Mouse (Mus musculus): ENCODE data around the gene Erc1.
"Not testable (repeated sequence)": the region's sequence is repeated elsewhere in the genome, so short reads cannot be mapped to it uniquely, and the experiment has no call there.

Erc1 gene

DNA sequence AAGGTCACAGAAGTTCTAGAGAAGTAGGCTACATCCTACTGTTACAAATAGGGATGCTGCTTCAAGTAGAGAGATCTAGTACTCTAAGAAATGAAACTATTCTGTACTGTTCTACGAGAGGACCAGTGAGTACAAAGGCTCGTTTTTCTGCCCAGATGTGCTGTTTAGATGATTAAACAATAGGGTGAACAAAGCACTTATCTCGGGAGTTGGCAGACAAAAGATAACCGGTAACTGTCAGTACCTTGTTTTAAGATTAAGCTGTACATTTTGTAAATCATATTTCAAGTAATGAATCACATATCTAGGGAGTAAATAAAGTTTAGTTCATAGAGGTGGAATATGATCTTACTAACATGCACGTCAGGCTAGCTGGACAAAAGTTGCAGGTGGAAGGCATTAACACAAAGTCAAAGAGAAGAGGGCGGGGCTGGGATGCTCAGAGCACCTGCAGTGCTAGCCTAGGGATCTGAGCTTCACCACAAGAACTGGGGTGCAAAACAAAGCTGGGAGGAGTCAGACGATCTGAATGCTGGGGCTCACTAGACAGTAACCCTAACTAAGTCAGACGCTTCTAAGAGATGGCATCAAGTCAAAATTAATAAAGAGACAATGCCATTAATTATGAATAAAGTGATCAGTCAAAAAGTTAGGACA, 136.2 kb downstream of the Erc1 start:
- DNase-seq (ENCODE audit: low read depth, low spot score), result no peak

DNA sequence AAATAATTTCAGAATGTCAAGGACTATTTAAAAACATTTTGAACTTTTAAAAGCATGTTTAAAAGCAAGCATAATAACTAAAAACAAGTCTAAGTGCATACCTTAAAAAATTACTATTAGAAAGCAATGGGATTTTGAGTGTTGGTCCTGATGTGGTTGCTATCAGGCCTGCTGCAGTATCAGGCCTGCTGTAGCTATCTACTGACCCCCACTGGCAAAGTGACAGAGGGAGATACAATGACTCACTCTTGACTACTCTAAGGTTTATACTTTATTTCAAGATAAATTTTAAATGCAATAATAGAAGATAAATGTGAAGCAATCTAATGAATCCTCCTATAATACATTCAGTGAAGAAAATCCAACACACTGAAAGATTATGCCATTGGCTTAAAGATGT, 138.4 kb downstream of the Erc1 start:
- DNase-seq (ENCODE audit: low read depth, low spot score), result no peak

DNA sequence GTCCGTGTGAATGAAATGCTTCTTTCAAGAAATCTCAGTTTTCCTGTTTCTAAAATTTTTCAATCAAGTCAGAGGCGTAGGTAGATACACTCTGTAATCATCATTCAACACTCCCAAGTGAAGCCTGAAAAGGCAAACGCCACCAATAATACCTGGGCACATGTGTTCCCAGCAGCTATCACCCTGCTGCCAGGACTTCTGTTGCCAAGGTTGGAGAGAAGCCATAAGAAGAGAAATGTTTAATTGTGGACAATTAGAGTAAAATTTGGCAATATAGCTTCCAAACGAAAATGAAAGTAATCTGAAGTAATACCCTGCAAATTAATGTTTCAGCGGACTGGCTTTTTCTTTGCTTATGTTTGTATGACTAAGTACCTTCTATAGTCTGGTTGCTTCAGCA, 140.1 kb downstream of the Erc1 start:
- no peak for DNase-seq (ENCODE audit: low read depth, low spot score)

DNA sequence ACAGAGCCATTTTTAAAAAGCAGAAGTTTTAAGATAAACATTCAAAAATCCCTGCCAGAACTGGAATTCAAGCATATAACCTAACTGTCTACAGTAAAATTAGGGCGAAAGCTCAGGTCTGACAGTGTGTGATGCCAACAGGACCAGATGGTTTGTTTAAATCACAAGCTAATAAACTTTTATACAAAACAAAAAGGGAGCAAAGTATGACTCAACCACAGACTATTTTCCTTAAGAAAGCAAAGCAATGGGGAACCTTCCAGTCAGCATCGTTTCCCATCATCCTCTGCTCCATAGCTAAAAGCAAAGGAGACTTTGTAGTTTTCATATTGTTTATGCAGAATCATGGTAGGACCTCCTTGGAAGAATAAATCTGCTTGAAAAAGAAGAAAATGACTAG, 143.1 kb downstream of the Erc1 start:
- DNase-seq (ENCODE audit: low read depth, low spot score), result no peak

DNA sequence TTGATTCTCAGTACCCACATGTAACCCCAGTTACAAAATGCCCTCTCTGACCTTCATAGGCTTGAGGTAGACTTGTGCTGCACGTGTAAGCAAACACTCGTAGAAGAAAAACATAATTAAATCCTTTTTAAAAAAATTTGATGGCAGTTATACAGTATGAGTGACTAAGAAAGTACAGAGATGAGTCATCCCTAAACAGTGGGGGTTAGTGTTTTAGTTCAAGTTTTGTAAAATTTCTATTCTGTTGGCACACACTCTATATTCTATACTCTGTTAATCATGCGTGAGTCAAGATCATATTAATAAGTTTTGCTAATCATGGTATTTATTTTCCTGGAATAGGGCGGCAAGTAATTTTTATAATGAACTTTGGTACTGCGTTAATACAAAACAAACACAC, 155.2 kb downstream of the Erc1 start:
- no peak for DNase-seq (ENCODE audit: low read depth, low spot score)

DNA sequence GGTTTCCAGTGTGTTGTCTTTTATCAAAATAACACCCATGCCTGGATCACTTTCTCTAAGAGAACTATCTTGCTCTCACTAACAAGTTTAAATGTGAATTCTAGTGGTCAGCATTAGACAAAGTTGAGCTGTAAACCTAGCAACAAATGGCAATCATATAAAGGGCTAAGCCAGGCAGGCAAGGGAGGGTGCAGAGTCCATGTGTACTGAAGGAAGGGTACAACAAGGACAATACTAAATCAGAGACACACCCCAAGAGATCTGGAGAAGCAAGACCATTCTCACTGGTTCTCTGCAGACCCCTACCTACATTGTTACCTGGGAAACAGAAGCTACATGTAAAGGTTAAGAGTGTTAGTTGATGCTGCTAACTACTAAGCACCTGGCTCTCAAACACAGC, 161.5 kb downstream of the Erc1 start:
- no peak for DNase-seq (ENCODE audit: low read depth, low spot score)

DNA sequence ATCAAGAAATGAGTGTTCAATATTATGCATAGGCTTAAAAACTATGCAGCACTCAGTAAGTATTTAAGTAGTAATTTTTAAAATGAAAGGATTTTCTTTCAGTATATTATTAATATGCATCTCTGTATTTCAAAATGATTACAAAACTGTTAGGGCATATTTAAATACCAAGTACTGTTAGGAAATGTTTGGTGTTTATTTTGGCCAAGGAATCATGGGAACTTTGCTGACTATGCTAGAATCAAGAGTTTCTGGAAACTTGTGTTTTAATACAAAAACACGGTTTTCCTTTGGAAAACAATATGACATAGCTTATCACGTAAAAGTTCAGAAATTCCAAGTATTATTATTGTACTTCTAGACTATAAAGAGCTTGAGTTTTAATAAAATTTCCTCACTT, 167.2 kb downstream of the Erc1 start:
- DNase-seq (ENCODE audit: low read depth, low spot score), result no peak

DNA sequence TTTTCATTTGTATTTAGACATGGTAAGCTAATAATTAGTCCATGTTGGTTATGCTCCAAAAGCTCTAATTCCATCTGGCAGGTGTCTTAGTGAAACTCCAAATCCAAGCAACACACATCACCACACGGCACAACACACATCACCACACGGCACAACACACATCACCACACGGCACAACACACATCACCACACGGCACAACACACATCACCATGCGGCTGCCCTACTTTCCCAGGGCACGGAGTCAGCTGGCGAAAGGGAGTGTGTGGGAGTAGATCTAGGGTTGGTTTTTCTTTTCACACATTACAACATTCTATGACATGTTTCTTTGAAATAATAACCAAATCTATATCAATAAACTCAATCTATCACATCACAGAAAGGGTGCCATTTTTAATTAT, 173.2 kb downstream of the Erc1 start:
- DNase-seq (ENCODE audit: low read depth, low spot score), result no peak

DNA sequence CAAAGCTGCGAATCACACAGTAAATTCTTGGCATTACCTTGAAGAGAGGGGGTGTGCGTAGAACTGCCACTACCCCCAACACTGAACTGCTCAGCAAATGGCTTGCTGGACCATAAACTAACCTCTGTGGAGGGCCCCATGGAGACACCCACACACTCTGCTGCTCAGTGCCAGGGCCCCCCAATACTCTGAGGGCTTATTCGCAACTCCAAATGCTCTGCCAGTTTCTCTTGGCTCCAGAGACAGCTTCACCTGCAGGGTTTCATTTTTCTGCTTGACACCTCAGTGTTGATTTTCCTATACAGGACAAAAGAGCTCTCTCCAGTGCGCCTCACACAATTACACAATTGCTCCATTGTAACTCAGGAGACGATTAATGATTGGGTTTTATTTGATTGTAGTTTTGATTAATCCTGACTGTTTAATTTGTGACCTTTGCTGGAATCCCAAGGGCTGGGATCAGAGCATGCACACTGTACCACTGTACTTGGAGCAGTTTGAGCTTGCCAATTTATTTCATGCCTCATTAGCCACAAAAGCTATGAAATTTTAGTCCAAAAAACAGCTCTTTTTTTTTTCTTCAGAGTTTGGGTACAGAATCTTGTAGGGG, 173.7 kb downstream of the Erc1 start:
- no peak for DNase-seq (ENCODE audit: low read depth, low spot score)

DNA sequence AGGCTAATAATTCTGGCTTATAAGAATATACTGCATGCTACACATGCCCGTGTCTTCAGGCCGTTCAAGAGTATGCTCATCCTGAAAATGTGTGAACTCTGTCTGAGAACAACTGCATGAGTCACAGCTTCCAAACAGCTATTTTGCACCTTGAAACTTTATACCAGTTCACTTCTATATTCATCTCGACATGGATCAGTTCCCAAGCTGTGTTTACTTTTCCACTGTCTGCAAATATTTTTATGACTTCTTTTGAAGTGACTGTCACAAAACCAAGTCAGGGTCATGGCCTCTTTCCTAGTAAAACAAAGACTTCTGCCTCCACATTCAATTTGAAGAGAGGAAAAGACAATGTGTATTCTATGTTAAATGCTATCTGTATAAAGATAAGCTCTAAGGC, 178.2 kb downstream of the Erc1 start:
- DNase-seq (ENCODE audit: low read depth, low spot score), result no peak

DNA sequence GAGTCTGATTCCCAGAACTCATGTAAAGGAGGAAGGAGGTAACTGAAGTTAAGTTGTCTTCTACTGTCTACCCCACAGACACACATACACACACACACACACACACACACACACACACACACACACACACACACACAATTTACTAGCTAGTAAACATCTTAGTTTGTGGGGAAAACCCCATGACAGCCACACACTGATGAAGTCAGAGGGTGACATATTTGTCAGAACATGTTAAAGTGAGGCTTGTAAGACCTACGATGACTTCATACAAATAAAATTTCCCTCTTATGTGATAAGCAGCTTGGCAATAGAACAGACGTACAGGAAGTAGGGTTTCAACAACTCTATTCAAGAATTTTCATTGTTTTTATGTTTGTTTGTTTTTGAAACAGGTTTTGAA, 185.0 kb downstream of the Erc1 start:
- DNase-seq (ENCODE audit: low read depth, low spot score), result peak; percentile 44

DNA sequence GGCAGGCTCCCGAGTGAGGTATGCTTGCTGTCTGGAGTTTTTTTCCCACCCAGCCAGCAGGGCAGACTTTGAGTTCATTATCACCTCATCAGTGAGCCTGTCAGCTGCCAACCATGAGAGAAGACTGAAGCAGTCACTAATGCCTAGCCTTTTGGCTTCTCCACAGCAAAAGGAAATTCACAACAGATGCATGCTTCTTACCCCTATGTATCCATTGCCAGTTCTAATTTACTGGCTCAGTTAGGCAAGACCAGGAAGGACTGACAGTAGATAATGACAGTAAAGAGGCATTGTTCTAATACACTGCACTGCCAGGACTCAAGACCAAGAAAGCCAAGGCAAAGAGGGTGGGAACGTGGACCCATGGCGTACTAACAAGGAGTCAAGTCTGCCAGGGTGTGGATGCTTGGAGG, 186.9 kb downstream of the Erc1 start:
- no peak for DNase-seq (ENCODE audit: low read depth, low spot score)

DNA sequence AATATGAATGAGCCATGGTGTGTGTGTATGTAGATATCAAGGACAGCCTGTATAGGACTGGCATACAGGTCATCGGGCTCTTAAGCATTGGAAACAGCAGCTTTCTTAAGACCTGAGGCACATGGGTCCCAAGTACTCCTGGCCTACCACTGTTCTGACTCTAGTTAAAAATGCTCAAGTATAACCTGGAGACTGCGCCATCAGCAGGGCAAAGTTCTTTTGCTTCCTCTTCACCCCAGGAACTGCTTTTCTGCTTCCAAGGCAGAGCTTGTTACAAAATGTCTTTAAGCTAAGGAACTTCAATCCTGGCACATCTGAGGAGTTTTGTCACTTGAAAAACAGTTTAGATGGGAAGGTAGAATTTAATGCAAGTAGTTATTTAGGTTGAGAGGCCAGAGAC, 189.5 kb downstream of the Erc1 start:
- DNase-seq (ENCODE audit: low read depth, low spot score), result no peak

DNA sequence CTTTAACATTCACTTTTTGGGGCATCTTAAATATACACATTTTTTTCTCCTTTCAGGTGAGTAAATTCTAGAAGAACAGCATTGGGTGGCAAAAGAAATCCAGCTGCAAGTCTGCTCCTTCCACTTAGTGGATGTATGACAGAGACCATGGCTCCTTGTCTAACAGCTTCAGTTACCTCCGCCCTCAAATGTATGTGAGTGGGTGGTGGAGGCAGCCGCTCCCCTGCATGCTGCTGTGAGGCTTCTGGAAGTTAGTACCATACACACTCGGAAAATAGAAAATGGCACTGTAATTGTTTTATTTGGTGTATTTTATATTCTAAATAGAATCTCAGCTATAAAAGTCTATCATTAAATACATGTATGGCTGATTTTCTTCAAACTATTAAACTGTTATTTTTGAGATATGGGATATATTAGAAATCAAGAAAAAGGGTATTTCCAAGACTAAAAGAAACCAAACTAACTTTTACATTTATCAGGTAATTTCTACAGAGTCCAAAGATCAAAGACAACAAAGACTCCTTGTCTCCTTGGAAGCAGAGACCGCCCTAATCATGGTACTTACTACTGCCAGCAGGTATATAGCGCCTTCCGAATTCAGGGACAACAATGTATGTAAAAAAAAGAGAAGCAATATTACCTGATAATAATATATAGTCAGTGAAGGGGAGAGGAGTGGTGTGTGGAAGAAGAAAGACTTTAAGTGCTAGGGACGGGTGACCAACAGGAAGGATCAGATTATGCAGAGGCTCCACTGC, 190.4 kb downstream of the Erc1 start:
- no peak for DNase-seq (ENCODE audit: low read depth, low spot score)

DNA sequence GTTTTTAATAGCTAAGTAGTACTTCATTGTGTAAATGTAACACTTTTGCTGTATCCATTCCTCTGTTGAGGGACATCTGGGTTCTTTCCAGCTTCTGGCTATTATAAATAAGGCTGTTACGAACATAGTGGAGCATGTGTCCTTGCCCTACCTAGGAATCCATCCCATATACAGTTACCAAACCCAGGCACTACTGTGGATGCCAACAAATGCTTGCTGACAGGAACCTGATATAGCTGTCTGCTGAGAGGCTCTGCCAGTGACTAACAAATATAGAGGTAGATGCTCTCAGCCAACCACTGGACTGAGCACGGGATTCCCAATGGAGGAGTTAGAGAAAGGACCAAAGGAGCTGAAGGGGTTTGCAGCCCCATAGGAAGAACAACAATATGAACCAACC, 193.2 kb downstream of the Erc1 start:
- DNase-seq (ENCODE audit: low read depth, low spot score), result not testable (repeated sequence)

DNA sequence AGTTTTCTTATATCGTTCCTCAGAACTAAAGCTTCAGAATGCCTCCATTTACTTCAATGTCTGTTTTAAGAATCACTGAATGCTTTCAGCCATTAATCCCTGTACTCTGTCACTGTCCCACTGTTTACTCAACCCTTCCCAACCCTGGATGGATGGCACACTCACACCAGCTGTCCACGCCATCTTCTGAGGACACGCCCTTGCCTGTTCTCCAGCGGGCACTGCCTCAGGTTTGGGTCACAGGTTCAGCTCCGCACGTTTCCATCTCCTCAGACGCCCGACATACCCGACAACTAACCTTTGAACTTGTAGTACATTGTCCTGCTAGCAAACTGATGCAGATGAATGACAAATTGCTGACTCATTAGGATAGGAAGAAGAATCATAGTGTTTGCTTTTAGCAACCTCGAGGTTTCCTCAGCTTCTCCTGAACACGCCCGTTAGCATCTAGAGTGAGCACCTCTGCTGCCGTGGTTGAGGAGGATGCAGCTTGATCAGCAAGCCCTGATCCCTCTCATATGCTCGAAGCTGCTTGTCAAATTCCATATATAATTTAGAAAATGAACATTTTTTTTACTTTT, 204.0 kb downstream of the Erc1 start:
- no peak for DNase-seq (ENCODE audit: low read depth, low spot score)

DNA sequence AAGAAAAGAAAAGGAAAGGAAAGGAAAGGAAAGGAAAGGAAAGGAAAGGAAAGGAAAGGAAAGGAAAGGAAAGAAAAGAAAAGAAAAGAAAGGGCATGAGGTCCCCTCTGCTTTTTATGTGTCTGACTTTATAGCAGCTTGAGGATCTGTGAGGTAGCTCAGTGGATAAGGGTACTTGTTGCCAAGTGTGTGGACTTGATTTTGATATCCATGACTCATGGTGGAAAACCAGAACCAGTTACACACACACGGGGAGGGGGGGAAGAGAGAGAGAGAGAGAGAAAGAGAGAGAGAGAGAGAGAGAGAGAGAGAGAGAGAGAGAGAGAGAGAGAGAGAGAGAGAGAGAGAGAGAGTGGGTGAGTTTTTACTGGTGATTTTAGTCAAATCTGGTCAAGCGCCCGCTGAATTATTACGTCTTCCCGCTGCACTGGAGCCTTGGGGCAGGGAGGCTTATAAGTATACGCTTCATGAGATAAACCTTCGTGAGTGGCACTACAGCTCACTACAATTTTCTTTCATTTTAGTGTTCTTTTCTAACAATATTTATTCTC, 204.7 kb downstream of the Erc1 start:
- DNase-seq (ENCODE audit: low read depth, low spot score), result no peak

DNA sequence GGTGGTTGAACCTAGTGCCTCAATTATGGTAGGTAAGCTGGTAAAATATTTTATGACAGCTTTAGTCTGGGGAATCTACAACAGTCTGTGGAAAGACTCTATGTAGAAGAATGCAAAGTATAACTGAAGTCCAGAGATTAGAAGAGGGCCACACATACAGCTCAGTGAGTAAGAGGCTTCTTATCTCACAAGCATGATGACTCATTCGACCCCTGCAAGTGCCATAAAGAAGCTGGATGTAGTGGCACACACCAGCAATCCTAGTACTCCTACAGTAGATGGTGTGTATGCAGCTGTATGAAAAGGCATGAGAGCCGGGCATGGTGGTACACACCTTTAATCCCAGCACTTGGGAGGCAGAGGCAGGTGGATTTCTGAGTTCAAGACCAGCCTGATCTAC, 205.2 kb downstream of the Erc1 start:
- no peak for DNase-seq (ENCODE audit: low read depth, low spot score)

DNA sequence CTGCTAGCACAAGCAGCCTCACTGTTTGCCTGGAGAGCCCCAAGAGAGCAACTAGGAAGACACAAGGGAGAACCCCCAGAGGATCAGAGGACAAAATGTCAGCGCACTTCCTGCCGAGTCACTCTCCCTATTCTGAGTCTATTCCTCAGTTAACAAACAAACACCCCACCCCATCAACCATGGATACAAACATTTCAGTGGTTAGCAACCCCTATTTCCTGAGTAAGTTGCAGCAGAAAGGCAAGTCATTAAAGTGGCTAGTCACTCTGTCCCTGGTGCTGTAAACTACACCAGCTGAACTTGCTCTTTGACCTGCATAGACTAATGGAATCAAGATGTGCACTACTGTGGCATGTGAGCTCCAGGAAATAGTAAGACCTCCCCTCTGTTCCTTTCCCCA, 212.3 kb downstream of the Erc1 start:
- DNase-seq (ENCODE audit: low read depth, low spot score), result peak; percentile 61

DNA sequence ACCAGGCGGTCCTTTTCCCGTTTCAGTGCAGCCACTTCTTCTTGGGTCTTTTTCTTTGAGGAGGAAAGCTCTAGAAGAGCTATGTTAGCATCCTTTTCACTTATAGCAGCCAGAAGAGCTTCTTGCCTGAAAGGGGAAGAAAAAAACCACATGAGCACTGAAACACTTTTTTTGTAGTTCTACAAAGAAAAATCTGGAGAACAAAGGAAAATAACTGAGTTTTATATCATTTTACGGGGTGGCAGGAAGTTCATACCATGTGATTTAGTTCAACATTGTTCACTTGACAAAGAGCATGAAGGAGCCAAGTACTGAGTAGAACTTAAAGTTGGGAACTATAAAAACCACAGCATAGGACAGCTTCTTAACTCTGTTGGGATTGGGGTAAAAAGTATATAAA, 217.3 kb downstream of the Erc1 start:
- peak; percentile 51 for DNase-seq (ENCODE audit: low read depth, low spot score)

DNA sequence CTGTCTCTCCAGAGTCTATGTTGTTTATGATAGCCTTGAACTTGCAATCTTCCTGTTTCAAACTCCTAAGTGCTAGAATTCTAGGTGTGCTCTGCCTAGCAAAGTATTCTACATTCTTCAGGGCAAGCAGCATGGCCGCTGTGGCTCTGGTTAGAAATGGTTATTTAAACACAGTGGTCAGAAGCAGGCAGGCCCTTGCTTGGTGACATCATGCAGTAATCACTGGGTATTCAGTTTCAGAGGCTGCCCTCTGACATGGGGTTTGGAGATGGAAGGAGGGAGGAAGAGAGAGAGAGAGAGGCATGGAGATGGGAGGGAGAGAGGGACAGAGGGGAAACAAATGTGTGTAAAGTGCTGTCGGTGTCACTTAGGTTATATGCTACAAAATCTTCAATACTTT, 246.6 kb downstream of the Erc1 start:
- DNase-seq (ENCODE audit: low read depth, low spot score), result no peak

DNA sequence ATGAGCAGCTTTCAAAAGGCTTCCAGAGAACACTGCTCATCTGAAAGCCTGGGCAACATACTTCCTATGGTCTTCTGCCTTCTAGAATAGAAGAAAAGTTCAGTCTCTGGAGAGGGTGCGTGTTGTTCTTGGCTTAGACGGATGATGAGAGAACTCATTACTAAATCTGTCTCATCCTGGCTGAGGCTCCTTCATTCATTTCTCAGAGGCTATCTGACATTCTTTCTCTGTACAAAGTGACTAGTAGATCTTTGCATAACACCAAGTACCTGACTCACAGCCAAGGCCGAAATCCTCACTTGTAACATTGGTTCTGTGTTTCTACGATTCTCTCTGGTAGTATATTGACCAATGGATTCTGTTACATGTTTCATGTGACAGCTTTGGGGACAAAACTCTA, 252.5 kb downstream of the Erc1 start:
- DNase-seq (ENCODE audit: low read depth, low spot score), result no peak

DNA sequence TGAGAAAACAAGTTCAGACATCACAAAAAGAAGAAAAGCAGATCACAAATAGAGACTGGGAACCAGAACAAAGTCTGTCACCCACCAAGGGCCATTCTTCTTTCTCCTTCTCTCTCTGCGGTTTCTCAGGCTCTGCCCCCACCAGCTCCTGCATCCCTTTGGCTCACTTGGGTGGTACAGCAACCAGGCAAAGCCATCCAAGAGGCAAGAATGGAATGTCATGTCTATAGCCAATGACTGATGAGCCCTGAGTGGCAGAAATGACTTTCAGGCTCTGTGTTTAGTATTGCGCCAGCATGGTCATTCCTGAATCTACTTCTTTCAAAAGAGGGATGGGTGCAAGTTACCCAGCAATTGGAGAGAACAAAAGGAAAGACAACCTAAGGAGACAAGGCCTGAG, 257.1 kb downstream of the Erc1 start:
- DNase-seq (ENCODE audit: low read depth, low spot score), result no peak
